Mouse (Mus musculus): Measurements from ENCODE around the gene Gm10985. TPM values are rescaled to one million over a fixed set of nuclear protein-coding genes. Genes with fewer than 3 reads are reported as not detected.

The Gm10985 gene
- polyA plus RNA-seq, 1 experiment from 2014 or later = not detected

GRCm38 (mm10) chr3:53869263-53869662 lies 24.4 kb downstream of the Gm10985 start:
- no peak for ATAC-seq (ENCODE audit: insufficient read depth, low FRiP score, low read depth)
- H3K9ac ChIP-seq = no peak overlapping the region
- no peak overlapping the region for H3K4me3 ChIP-seq (replicated peaks)
- H3K4me1 ChIP-seq = no peaks in the 10 kb centered on the region
- H3K4me2 ChIP-seq = no peak overlapping the region
- 22% methylated on average over 1 of the region's 1 CpGs for WGBS
- no peaks in the 10 kb centered on the region for H3K9me3 ChIP-seq
- peak overlapping the region; percentile 59; the same call in 1 of the 2 replicates for H3K27ac ChIP-seq
- H3K36me3 ChIP-seq = no peaks in the 10 kb centered on the region
- no peaks in the 10 kb centered on the region for H3K27me3 ChIP-seq (replicated peaks)

GRCm38 (mm10) chr3:53870482-53870881 lies 25.6 kb downstream of the Gm10985 start:
- H3K36me3 ChIP-seq = no peaks in the 10 kb centered on the region
- no peak for ATAC-seq (ENCODE audit: insufficient read depth, low FRiP score, low read depth)
- no peaks in the 10 kb centered on the region for H3K4me1 ChIP-seq
- H3K4me3 ChIP-seq (replicated peaks) = no peak overlapping the region
- H3K9me3 ChIP-seq = no peaks in the 10 kb centered on the region
- H3K4me2 ChIP-seq = no peak overlapping the region
- WGBS = 73% methylated on average over 6 of the region's 6 CpGs
- H3K27ac ChIP-seq = no peak overlapping the region
- no peak overlapping the region for H3K9ac ChIP-seq
- no peaks in the 10 kb centered on the region for H3K27me3 ChIP-seq (replicated peaks)

GRCm38 (mm10) chr3:53871596-53871995 lies 26.7 kb downstream of the Gm10985 start:
- Histone ChIP-seq H3K9me3 (no peaks in the 10 kb centered on the region), H3K9ac (no peak overlapping the region), H3K4me3 (replicated peaks) (no peak overlapping the region), H3K4me1 (no peaks in the 10 kb centered on the region), H3K4me2 (no peak overlapping the region), H3K27me3 (replicated peaks) (no peaks in the 10 kb centered on the region), H3K27ac (no peak overlapping the region), H3K36me3 (no peaks in the 10 kb centered on the region)
- ATAC-seq (ENCODE audit: insufficient read depth, low FRiP score, low read depth) = no peak
- WGBS = 89% methylated on average over 1 of the region's 1 CpGs

- no peaks in the 10 kb centered on the region for H3K4me1 ChIP-seq
- no peak for ATAC-seq (ENCODE audit: insufficient read depth, low FRiP score, low read depth)
- no peaks in the 10 kb centered on the region for H3K27me3 ChIP-seq (replicated peaks)
- no peak overlapping the region for H3K4me2 ChIP-seq
- WGBS = 66% methylated on average over 12 of the region's 12 CpGs
- H3K36me3 ChIP-seq = no peaks in the 10 kb centered on the region
- H3K9ac ChIP-seq = no peak overlapping the region
- no peaks in the 10 kb centered on the region for H3K9me3 ChIP-seq
- no peak overlapping the region for H3K27ac ChIP-seq
- no peak overlapping the region for H3K4me3 ChIP-seq (replicated peaks)
Observed at GRCm38 (mm10) chr3:53890619-53891540, 46.0 kb downstream of the Gm10985 start.

Other genes with a start within 250 kb of the Gm10985 start
- 11.6 and 12.0 TPM in 2 replicates for gene Frem2, start 187.7 kb upstream of the Gm10985 start, polyA plus RNA-seq (2015; fragmentation: Nextera tagmentation; extraction: Ambion mirVana)
- 109 and 131 TPM in 2 replicates for gene Ufm1, start 18.7 kb downstream of the Gm10985 start, polyA plus RNA-seq (2015; fragmentation: Nextera tagmentation; extraction: Ambion mirVana)